Mouse (Mus musculus) activated CD4-positive, CD25-positive, alpha-beta regulatory T cell (primary cell): ENCODE results near the gene Itln1. TPM values are rescaled to one million over a fixed set of nuclear protein-coding genes. Genes with fewer than 3 reads are reported as not detected.

Experiments
- polyA plus RNA-seq, 2 experiments: library from polyadenylated mRNA; unstranded; fragments of 100-300 nt; shearing (Covaris generic); gene quantifications; one replicate each; pipeline ENCODE4 v1.2.1; 2017

The Itln1 gene
- not detected for polyA plus RNA-seq

DNA sequence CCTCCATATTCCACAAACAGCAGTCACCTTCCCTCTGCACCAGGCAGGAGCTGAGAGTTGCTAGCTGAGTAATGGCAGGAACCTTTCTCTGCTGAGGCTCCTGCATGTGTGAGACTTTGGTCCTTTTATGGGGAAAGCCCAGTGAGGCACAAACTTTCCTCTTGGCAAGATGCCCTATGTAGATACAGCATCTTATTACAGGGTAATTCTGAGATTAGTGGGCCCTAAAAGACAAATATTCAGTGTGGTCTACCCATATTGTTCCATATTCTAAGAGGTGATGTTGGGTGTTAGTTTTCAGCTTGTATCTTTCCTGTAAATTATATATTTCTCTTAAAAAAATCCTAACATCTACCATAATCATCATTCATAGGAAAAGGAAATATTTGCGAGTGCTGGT lies at the start of gene Itln1:
Gene Itln1 (minus strand): TSS at position 101 of the 400 bp plus-strand sequence.

DNA sequence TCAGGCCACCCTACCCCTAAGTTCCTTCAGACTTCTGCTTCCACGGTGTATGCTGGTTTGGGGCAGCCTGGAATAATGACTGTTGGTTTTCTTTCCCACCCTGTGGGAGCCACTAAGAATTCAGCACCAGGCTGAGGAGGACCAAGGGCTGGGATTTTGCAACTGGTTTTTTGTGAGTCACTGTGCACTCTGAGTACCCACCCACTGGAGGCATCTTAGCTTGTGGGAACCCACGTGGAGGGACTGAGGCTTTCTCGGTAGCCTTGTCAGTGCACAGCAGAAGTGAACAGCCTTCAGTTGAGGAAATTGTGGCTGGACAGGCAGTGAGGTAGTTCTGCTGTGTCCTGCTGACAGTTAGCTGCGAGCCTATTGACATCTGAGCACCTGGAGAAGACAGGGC lies 23.8 kb upstream of the Itln1 start, which contains the start of gene Cd244a:
Gene Cd244a (plus strand): TSS at position 296 of the 400 bp plus-strand sequence.

DNA sequence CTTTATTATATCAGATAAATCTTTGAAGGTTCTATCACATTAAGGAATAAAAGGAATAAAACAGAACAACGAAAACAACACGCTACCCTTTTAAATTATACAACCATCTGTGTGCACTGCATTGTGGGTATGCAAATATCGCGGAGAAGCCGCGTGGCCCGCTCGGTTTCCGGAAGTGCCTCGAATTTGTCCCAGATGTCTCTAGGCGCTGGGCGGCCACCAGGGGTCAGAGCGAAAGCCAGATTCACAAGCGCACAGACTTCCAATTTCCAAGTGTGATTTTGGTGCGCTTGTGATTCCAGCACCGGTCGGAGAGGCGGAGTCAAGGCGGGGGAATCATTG lies 31.9 kb downstream of the Itln1 start, which contains the start of gene Alyref2:
Gene Alyref2 (plus strand): TSS at position 229 of the 342 bp plus-strand sequence.

Other genes starting within 250 kb of the Itln1 start
- gene Usp21, start 247.3 kb downstream of the Itln1 start, polyA plus RNA-seq: 10 to 100 TPM; 40.8 to 46.2 TPM
- gene Ufc1, start 240.3 kb downstream of the Itln1 start, polyA plus RNA-seq: 10 to 100 TPM; 76.4 to 80.7 TPM
- 10 to 100 TPM; 40.2 to 44.0 TPM for gene Dedd, start 206.1 kb downstream of the Itln1 start, polyA plus RNA-seq
- gene Nit1, start 189.6 kb downstream of the Itln1 start, polyA plus RNA-seq: 10 to 100 TPM; 36.3 to 41.8 TPM
- gene Pfdn2, start 189.6 kb downstream of the Itln1 start, polyA plus RNA-seq: 10 to 100 TPM; 65.0 to 93.5 TPM
- under 1 TPM in 1 of 2 experiments, not detected in 1; 0.58 TPM for gene Klhdc9, start 174.5 kb downstream of the Itln1 start, polyA plus RNA-seq
- gene Nectin4, start 165.2 kb downstream of the Itln1 start, polyA plus RNA-seq: under 1 TPM; 0.08 to 0.23 TPM
- gene Arhgap30, start 146.3 kb downstream of the Itln1 start, polyA plus RNA-seq: 100 to 1,000 TPM; 122 to 173 TPM
- gene Usf1, start 124.0 kb downstream of the Itln1 start, polyA plus RNA-seq: 10 to 100 TPM; 63.4 to 64.5 TPM
- 1 to 10 TPM; 2.0 to 4.2 TPM for gene Tstd1, start 116.4 kb downstream of the Itln1 start, polyA plus RNA-seq
- under 1 TPM; 0.24 to 0.96 TPM for gene F11r, start 97.8 kb downstream of the Itln1 start, polyA plus RNA-seq
- 10 to 100 TPM; 10.7 to 12.7 TPM for gene Alyref2, start 31.8 kb downstream of the Itln1 start, polyA plus RNA-seq
- gene Cd244a, start 23.9 kb upstream of the Itln1 start, polyA plus RNA-seq: under 1 TPM; 0.66 to 0.70 TPM
- 100 to 1,000 TPM; 138 to 139 TPM for gene Ly9, start 72.1 kb upstream of the Itln1 start, polyA plus RNA-seq
- 10 to 100 TPM in 1 of 2 experiments, 1 to 10 TPM in 1; 9.4 to 18.5 TPM for gene Slamf7, start 117.7 kb upstream of the Itln1 start, polyA plus RNA-seq
- gene Cd48, start 146.7 kb upstream of the Itln1 start, polyA plus RNA-seq: 100 to 1,000 TPM; 364 to 636 TPM
- gene Slamf1, start 231.8 kb upstream of the Itln1 start, polyA plus RNA-seq: 10 to 100 TPM; 52.5 to 76.3 TPM